Mouse (Mus musculus): ENCODE data around the gene D3Ertd751e.

GRCm38 (mm10) chr3:41695681-41696080 lies 46.7 kb upstream of the D3Ertd751e start:
- TF ChIP-seq POLR2A (IDR thresholded peaks at IDR 0.05; ENCODE audit: borderline replicate concordance, control insufficient read depth, low read depth, low read length): no peak
- TF ChIP-seq CTCF (IDR thresholded peaks at IDR 0.05; ENCODE audit: control insufficient read depth, insufficient read depth, low read length): no peak

Measured in bone marrow, adult 2 months (tissue).